Mouse (Mus musculus) thymus, postnatal 10 days (tissue): ENCODE data around the gene March4.

Experiments used
- DNase-seq, 2 experiments: peaks; one replicate each; pipeline ENCODE4 v3.0.0; 2021; ENCODE audit warnings: low spot score in 2 of 2

March4 gene

GRCm38 (mm10) chr1:72530516-72531196, 6.1 kb downstream of the March4 start:
- no peak for DNase-seq

GRCm38 (mm10) chr1:72529192-72529591, 7.5 kb downstream of the March4 start:
- DNase-seq: no peak

GRCm38 (mm10) chr1:72523601-72524000, 13.1 kb downstream of the March4 start:
- DNase-seq: no peak

- DNase-seq: no peak
Observed at GRCm38 (mm10) chr1:72510778-72511520, 25.8 kb downstream of the March4 start.

- DNase-seq: no peak
Observed at GRCm38 (mm10) chr1:72509551-72509950, 27.2 kb downstream of the March4 start.

- DNase-seq: no peak
Observed at GRCm38 (mm10) chr1:72507670-72508069, 29.1 kb downstream of the March4 start.

GRCm38 (mm10) chr1:72506202-72506601, 30.5 kb downstream of the March4 start:
- no peak for DNase-seq

GRCm38 (mm10) chr1:72497609-72498008, 39.1 kb downstream of the March4 start:
- DNase-seq: no peak

GRCm38 (mm10) chr1:72493454-72493853, 43.3 kb downstream of the March4 start:
- no peak for DNase-seq

GRCm38 (mm10) chr1:72492666-72493065, 44.1 kb downstream of the March4 start:
- DNase-seq: no peak

- no peak for DNase-seq
Observed at GRCm38 (mm10) chr1:72491307-72491706, 45.4 kb downstream of the March4 start.

- DNase-seq: no peak
Observed at GRCm38 (mm10) chr1:72490801-72491200, 45.9 kb downstream of the March4 start.

GRCm38 (mm10) chr1:72490193-72490592, 46.5 kb downstream of the March4 start:
- no peak for DNase-seq

- DNase-seq: no peak
Observed at GRCm38 (mm10) chr1:72476594-72476993, 60.1 kb downstream of the March4 start.

- no peak for DNase-seq
Observed at GRCm38 (mm10) chr1:72469075-72469474, 67.7 kb downstream of the March4 start.

GRCm38 (mm10) chr1:72468466-72469003, 68.2 kb downstream of the March4 start:
- DNase-seq: no peak

- DNase-seq: no peak
Observed at GRCm38 (mm10) chr1:72464926-72465583, 71.7 kb downstream of the March4 start.

GRCm38 (mm10) chr1:72462516-72462915, 74.2 kb downstream of the March4 start:
- no peak for DNase-seq

- DNase-seq: no peak
Observed at GRCm38 (mm10) chr1:72457652-72458051, 79.1 kb downstream of the March4 start.

GRCm38 (mm10) chr1:72455923-72456322, 80.8 kb downstream of the March4 start:
- no peak for DNase-seq

- DNase-seq: no peak
Observed at GRCm38 (mm10) chr1:72454733-72455201, 82.0 kb downstream of the March4 start.

- DNase-seq: no peak
Observed at GRCm38 (mm10) chr1:72452839-72453238, 83.9 kb downstream of the March4 start.
